Mouse (Mus musculus) gastrocnemius, postnatal 14 days (tissue): ENCODE measurements around the gene Armcx4. TPM values are rescaled to one million over a fixed set of nuclear protein-coding genes. Genes with fewer than 3 reads are reported as not detected.
"Not testable (repeated sequence)": the region's sequence is repeated elsewhere in the genome, so short reads cannot be mapped to it uniquely, and the experiment has no call there.

Source experiments
- DNase-seq: peaks from one replicate; pipeline ENCODE4 v3.0.0; 2021; ENCODE audit warnings: mixed read lengths
- intact Hi-C: fragments of 180-260 bp; cut with DNase I; formaldehyde crosslinking; loops from one replicate; pipeline ENCODE4 v1.15.1; 2025; ENCODE audit warnings: low total_unique reads
- long read RNA-seq, 2 experiments: library from polyadenylated mRNA; stranded (forward); transcript quantifications; one replicate each; pipeline ENCODE4 v2.0.0; 2021
- total RNA-seq, 2 experiments: library from RNA; stranded (reverse); gene quantifications; 2 replicates each; pipeline ENCODE4 v1.2.3; 2021

Gene Armcx4
- 10 to 100 TPM; 13.2 to 20.1 TPM for total RNA-seq
- long read RNA-seq, experiment 1, partial matches to known transcripts, result 0 of 1 reads
- long read RNA-seq, experiment 1, other reads (novel, unspliced or antisense), result 1 of 1 reads
- long read RNA-seq, experiment 2, full-length matches to known transcripts, result 2 of 3 reads
- long read RNA-seq, experiment 2, partial matches to known transcripts, result 0 of 3 reads
- long read RNA-seq, experiment 2, other reads (novel, unspliced or antisense), result 1 of 3 reads

GRCm38 (mm10) chrX:134686267-134686666, at the start of gene Armcx4:
Gene Armcx4 (plus strand): TSS chrX:134686519.
- intact Hi-C loops, result no loop called here
- DNase-seq, result peak; percentile 55

GRCm38 (mm10) chrX:134641000-134641760, 45.1 kb upstream of the Armcx4 start:
- no peak for DNase-seq
- intact Hi-C loops, result no loop called here

GRCm38 (mm10) chrX:134646338-134646737, 40.0 kb upstream of the Armcx4 start:
- DNase-seq, result no peak
- intact Hi-C loops, result no loop called here

- DNase-seq, result no peak
Measured at GRCm38 (mm10) chrX:134647421-134647820, 38.9 kb upstream of the Armcx4 start.

GRCm38 (mm10) chrX:134648031-134648692, 38.2 kb upstream of the Armcx4 start:
- DNase-seq, result peak; percentile 62
- intact Hi-C loops, result no loop called here

More at GRCm38 (mm10) chrX:134647421-134647820, 38.9 kb upstream of the Armcx4 start:
- intact Hi-C loops, result no loop called here

GRCm38 (mm10) chrX:134652061-134652460, 34.3 kb upstream of the Armcx4 start:
- DNase-seq, result no peak
- intact Hi-C loops, result no loop called here

GRCm38 (mm10) chrX:134661586-134661985, 24.7 kb upstream of the Armcx4 start:
- intact Hi-C loops, result no loop called here
- DNase-seq, result no peak

GRCm38 (mm10) chrX:134675022-134675421, 11.3 kb upstream of the Armcx4 start:
- DNase-seq, result no peak
- intact Hi-C loops, result no loop called here

- DNase-seq, result no peak
- intact Hi-C loops, result no loop called here
Measured at GRCm38 (mm10) chrX:134675959-134676358, 10.4 kb upstream of the Armcx4 start.

- intact Hi-C loops, result no loop called here
- DNase-seq, result no peak
Measured at GRCm38 (mm10) chrX:134684936-134685335, 1.4 kb upstream of the Armcx4 start.

GRCm38 (mm10) chrX:134686739-134687171, 436 bp downstream of the Armcx4 start:
- intact Hi-C loops, result no loop called here
- peak; percentile 47 for DNase-seq

GRCm38 (mm10) chrX:134689676-134690075, 3.4 kb downstream of the Armcx4 start:
- intact Hi-C loops, result no loop called here
- no peak for DNase-seq

- DNase-seq, result no peak
- intact Hi-C loops, result no loop called here
Measured at GRCm38 (mm10) chrX:134690871-134691539, 4.7 kb downstream of the Armcx4 start.

GRCm38 (mm10) chrX:134691540-134691935, 5.2 kb downstream of the Armcx4 start:
- no peak for DNase-seq
- intact Hi-C loops, result no loop called here

GRCm38 (mm10) chrX:134716863-134717262, 30.5 kb downstream of the Armcx4 start:
- intact Hi-C loops, result no loop called here
- DNase-seq, result no peak

GRCm38 (mm10) chrX:134717752-134718308, 31.5 kb downstream of the Armcx4 start, which contains the start of gene Armcx1:
Gene Armcx1 (plus strand): TSS chrX:134717963.
- peak; percentile 52 for DNase-seq
- intact Hi-C loops, result no loop called here

GRCm38 (mm10) chrX:134718524-134718923, 32.2 kb downstream of the Armcx4 start:
- peak; percentile 66 for DNase-seq
- intact Hi-C loops, result no loop called here

- DNase-seq, intact Hi-C loops: not testable (repeated sequence)
Measured at GRCm38 (mm10) chrX:134723762-134724161, 37.4 kb downstream of the Armcx4 start.

GRCm38 (mm10) chrX:134729778-134730177, 43.5 kb downstream of the Armcx4 start:
- no peak for DNase-seq
- intact Hi-C loops, result no loop called here
